Mouse (Mus musculus) stomach, embryonic 15.5 days (tissue): ENCODE results near the gene Gtpbp10. TPM values are rescaled to one million over a fixed set of nuclear protein-coding genes. Genes with fewer than 3 reads are reported as not detected.
A peak's percentile ranks its signal among the peaks of the same experiment; 100 is the strongest.

Experiments
- ATAC-seq: fragments of 200-750 bp; cut with Nextera tagmentation; 2 replicates; pipeline ENCODE4 v1.8.0; 2017; ENCODE audit warnings: low read depth, moderate number of reproducible peaks, moderate TSS enrichment; ENCODE audit not compliant: insufficient read depth, low FRiP score
- H3K27ac ChIP-seq: fragments of 300-500 bp; sonication (generic); 2 replicates; pipeline ENCODE4 v1.5.1; 2015; ENCODE audit warnings: mild to moderate bottlenecking, inconsistent platforms
- H3K27me3 ChIP-seq: fragments of 300-500 bp; sonication (generic); replicated peaks from 2 replicates; pipeline ENCODE4 v1.6.1; 2015; ENCODE audit warnings: inconsistent platforms
- H3K36me3 ChIP-seq: fragments of 300-500 bp; sonication (generic); 2 replicates; pipeline ENCODE4 v1.6.1; 2015; ENCODE audit warnings: inconsistent platforms
- H3K4me1 ChIP-seq: fragments of 300-500 bp; sonication (generic); 2 replicates; pipeline ENCODE4 v1.6.1; 2015; ENCODE audit warnings: inconsistent platforms
- H3K4me2 ChIP-seq: fragments of 300-500 bp; sonication (generic); 2 replicates; pipeline ENCODE4 v1.6.1; 2015; ENCODE audit warnings: mild to moderate bottlenecking, inconsistent platforms
- H3K4me3 ChIP-seq: fragments of 300-500 bp; sonication (generic); replicated peaks from 2 replicates; pipeline ENCODE4 v1.5.1; 2015; ENCODE audit warnings: inconsistent platforms
- H3K9ac ChIP-seq: fragments of 300-500 bp; sonication (generic); 2 replicates; pipeline ENCODE4 v1.6.1; 2015; ENCODE audit warnings: inconsistent platforms
- H3K9me3 ChIP-seq: fragments of 300-500 bp; sonication (generic); 2 replicates; pipeline ENCODE4 v1.6.1; 2016; ENCODE audit warnings: inconsistent platforms
- WGBS: fragments of 180-500 bp; shearing (Covaris S2); methylation state at CpG from one replicate; pipeline ENCODE4 v1.1.7; 2015; 5-methylcytosine and 5-hydroxymethylcytosine counted together
- polyA plus RNA-seq: library from polyadenylated mRNA; unstranded; fragments of >200 nt; fragmentation: Nextera tagmentation; extraction: Ambion mirVana; gene quantifications from 2 replicates; pipeline ENCODE4 v1.2.1, GENCODE M21; 2015

Gene Gtpbp10
- polyA plus RNA-seq, 1 experiment from 2014 or later: 23.0 TPM

DNA sequence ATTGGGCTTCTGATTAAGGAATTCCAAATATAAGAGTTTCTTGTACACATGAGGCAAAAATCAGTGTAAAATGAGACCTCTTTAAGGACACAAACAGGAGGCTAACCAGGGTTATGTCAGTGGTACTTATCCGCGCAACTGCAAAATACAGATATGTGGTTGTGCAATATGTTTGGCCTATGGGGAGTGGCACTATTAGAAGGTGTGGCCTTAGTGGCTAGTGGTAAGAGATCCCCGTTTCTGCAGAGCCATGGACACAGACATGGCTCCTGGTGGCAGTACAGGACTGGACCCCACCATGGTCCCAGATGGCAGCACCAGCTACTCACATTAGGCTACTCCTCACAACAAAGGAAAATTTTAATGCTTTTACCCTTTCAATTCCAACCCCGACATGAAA is 64.3 kb downstream of the Gtpbp10 start:
- H3K4me1 ChIP-seq: no peaks in the 10 kb centered on the region
- 74% methylated on average over 4 of the region's 4 CpGs for WGBS
- H3K9me3 ChIP-seq: no peaks in the 10 kb centered on the region
- no peak overlapping the region for H3K27ac ChIP-seq
- no peak overlapping the region for H3K4me2 ChIP-seq
- no peak overlapping the region for H3K4me3 ChIP-seq
- 0 out of 2 replicates have a peak, but pooled peaks have one; percentile 56 for ATAC-seq
- H3K36me3 ChIP-seq: no peaks in the 10 kb centered on the region
- H3K27me3 ChIP-seq: no peaks in the 10 kb centered on the region
- H3K9ac ChIP-seq: no peak overlapping the region

DNA sequence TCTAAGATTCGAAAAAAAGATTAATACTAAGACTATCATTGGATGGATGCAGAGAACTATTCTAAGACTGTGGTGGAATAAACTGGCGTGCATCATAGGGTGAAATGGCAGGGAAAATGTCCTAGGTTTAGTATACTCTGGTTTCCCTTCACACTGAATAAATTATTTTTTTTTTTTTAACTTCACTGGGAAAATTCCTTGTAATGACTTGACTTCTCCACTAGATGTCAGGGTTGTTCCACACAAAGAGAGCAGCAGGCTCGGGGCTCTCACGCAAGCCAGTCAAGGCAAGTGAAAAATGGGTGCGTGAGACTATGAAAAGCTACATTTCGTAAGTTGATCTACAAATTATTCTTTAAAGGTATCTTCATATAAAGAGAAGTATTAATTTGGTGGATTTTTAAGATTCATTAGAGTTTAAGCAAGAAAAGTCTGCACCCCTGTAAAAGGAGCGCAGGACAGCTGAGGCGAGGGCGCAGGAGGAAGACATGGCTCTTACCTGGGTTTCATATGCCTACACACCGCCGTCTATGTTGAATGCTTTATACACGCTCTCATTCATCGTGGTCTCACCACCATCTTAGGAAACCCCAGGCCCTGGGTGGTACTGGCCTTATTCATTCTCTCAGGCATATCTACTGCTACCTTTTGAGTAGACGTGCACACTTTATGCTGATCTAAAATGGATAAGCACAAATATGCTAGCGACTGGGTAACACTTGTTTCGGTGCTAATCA is 64.9 kb downstream of the Gtpbp10 start:
- no peak overlapping the region for H3K9ac ChIP-seq
- 39% methylated on average over 16 of the region's 16 CpGs for WGBS
- no peaks in the 10 kb centered on the region for H3K9me3 ChIP-seq
- no peaks in the 10 kb centered on the region for H3K27me3 ChIP-seq
- 0 out of 2 replicates have a peak, but pooled peaks have one; percentile 47 for ATAC-seq
- H3K36me3 ChIP-seq: no peaks in the 10 kb centered on the region
- no peaks in the 10 kb centered on the region for H3K4me1 ChIP-seq
- H3K4me3 ChIP-seq: no peak overlapping the region
- H3K4me2 ChIP-seq: 0 out of 2 replicates have a peak overlapping the region, but pooled peaks have one; percentile 23
- H3K27ac ChIP-seq: no peak overlapping the region

DNA sequence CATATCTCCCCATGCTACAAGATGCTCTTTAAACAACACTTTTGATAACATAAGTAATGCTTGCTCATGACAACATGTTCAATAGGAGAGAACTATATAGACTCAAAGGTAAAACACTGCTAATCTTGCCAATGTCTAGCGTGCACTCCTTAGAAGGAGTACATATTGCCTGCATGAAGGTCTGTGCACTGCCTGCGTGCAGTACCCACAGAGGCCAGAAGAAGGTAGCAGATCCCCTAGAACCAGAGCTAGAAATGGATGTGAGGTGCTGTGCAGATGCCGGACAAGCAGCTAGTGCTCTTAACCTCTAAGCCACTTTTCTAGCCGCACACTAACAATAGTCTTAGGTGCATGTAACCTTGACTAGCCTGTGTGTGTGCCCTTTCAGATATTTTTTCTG is 67.2 kb downstream of the Gtpbp10 start:
- H3K9ac ChIP-seq: no peak overlapping the region
- H3K4me2 ChIP-seq: no peak overlapping the region
- 92% methylated on average over 4 of the region's 4 CpGs for whole genome bisulfite sequencing
- H3K4me1 ChIP-seq: no peaks in the 10 kb centered on the region
- H3K9me3 ChIP-seq: no peaks in the 10 kb centered on the region
- no peak for ATAC-seq
- no peaks in the 10 kb centered on the region for H3K27me3 ChIP-seq
- no peak overlapping the region for H3K4me3 ChIP-seq
- H3K27ac ChIP-seq: no peak overlapping the region
- no peaks in the 10 kb centered on the region for H3K36me3 ChIP-seq

Other genes starting within 250 kb of the Gtpbp10 start
- 18.1 and 18.8 TPM in 2 replicates for gene Cdk14, start 139.2 kb downstream of the Gtpbp10 start, polyA plus RNA-seq
- gene 1700015F17Rik, start 80.4 kb downstream of the Gtpbp10 start, polyA plus RNA-seq: not detected in 2 replicates
- gene Cldn12, start 44.6 kb downstream of the Gtpbp10 start, polyA plus RNA-seq: 21.0 and 24.1 TPM in 2 replicates
- 1.8 and 2.2 TPM in 2 replicates for gene Gm8773, start 14.3 kb upstream of the Gtpbp10 start, polyA plus RNA-seq
- 3.1 and 3.4 TPM in 2 replicates for gene Cfap69, start 104.7 kb upstream of the Gtpbp10 start, polyA plus RNA-seq
- 8.1 and 8.3 TPM in 2 replicates for gene Steap2, start 135.0 kb upstream of the Gtpbp10 start, polyA plus RNA-seq
- 9.6 and 11.2 TPM in 2 replicates for gene Steap1, start 189.8 kb upstream of the Gtpbp10 start, polyA plus RNA-seq